Mouse (Mus musculus) liver, embryonic 14.5 days (tissue): ENCODE results near the gene Pou2f2.

Source experiments
- CTCF ChIP-seq: IDR thresholded peaks from 2 replicates; pipeline ENCODE4 v1.5.1; 2016; ENCODE audit warnings: antibody characterized with exemption, low read depth, control low read depth
- EP300 ChIP-seq: IDR thresholded peaks from 2 replicates; pipeline ENCODE4 v1.6.1; 2016; ENCODE audit warnings: antibody characterized with exemption, low read depth

DNA sequence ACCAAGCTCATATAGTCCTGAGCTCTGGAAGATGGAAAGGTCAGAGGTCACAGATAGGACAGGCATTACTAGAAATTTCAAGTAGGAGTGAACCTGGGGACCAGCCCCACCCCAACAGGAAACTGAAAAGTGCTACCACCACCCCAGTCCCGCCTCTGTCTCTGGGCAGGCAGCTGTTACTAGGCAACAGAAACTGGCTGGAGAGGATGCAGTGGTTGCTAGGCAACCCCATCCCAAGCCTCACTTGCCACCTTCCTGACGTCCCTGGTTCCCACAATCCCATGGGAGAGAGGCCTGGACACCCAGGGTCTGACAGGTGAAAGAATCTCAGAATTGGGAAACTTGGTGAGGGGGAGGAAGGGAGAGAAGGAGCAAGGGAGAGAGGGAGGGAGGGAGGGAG is 110.8 kb downstream of the Pou2f2 start:
- no peak for TF ChIP-seq CTCF
- TF ChIP-seq EP300: no peak
